Mouse (Mus musculus) cortical plate, adult 2 months (tissue): ENCODE data around the gene Ifitm1.
"Not testable (repeated sequence)": the region's sequence is repeated elsewhere in the genome, so short reads cannot be mapped to it uniquely, and the experiment has no call there.

Source experiments
- CTCF ChIP-seq: fragments of 200-500 bp; IDR thresholded peaks from 2 replicates; pipeline ENCODE4 v1.5.1; 2011; ENCODE audit warnings: mild to moderate bottlenecking, control low read depth, low read length; ENCODE audit not compliant: insufficient read depth; ENCODE audit errors: extremely low read depth
- POLR2A ChIP-seq: fragments of 200-500 bp; IDR thresholded peaks from 2 replicates; pipeline ENCODE4 v1.6.1; 2011; ENCODE audit warnings: mild to moderate bottlenecking, low read length, control low read depth; ENCODE audit not compliant: insufficient read depth; ENCODE audit errors: extremely low read depth

DNA sequence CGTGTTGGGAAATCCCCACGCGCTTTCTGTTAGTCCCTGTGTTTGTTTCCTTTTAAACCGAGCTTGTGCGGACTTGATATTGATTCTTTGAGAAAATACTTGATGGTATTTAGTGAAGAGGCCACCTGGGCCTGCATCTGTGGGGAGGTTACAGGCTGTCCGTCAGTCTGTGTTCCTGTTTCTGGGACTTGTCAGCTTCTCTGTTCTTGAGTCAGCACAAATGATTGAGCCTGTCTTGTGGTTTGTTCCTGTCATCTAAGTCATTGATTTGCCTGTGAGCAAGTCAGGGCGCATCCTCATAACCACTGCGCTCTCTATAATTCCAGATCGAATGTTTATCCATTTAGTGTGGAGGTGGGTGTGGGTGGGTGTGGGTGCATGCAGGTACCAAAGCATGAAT lies 9.7 kb downstream of the Ifitm1 start:
- not testable (repeated sequence) for TF ChIP-seq CTCF, POLR2A
